Mouse (Mus musculus) bone marrow, adult 2 months (tissue): ENCODE measurements at regions not wholly inside any gene's neighbourhood (a gene's known extent, or its start where the extent isn't known, plus 50 kb on each side); places are given as distances from the start of the nearest gene placed in this dataset.

Experiments
- H3K27ac ChIP-seq: fragments of 200-500 bp; 2 replicates; pipeline ENCODE4 v1.5.1; 2012; ENCODE audit warnings: low read depth, mild to moderate bottlenecking, control low read depth, inconsistent platforms, low read length; ENCODE audit not compliant: control insufficient read depth, poor library complexity, insufficient read depth
- H3K4me1 ChIP-seq: fragments of 200-500 bp; 2 replicates; pipeline ENCODE4 v1.6.1; 2011; ENCODE audit warnings: low read length; ENCODE audit not compliant: control insufficient read depth, insufficient read depth
- H3K4me3 ChIP-seq: fragments of 200-500 bp; replicated peaks from 2 replicates; pipeline ENCODE3; 2011; ENCODE audit warnings: mild to moderate bottlenecking, low read depth, low read length, control low read depth; ENCODE audit not compliant: control insufficient read depth
- CTCF ChIP-seq: fragments of 200-500 bp; IDR thresholded peaks from 2 replicates; pipeline ENCODE4 v1.5.1; 2011; ENCODE audit warnings: low read length, control low read depth; ENCODE audit not compliant: control insufficient read depth, insufficient read depth
- POLR2A ChIP-seq: fragments of 200-500 bp; IDR thresholded peaks from 2 replicates; pipeline ENCODE4 v1.6.1; 2011; ENCODE audit warnings: low read depth, mild to moderate bottlenecking, control low read depth, low read length, borderline replicate concordance; ENCODE audit not compliant: control insufficient read depth
- WGBS: fragments of 180-500 bp; shearing (Covaris S2); methylation state at CpG from one replicate; pipeline ENCODE4 v1.1.7; 2018; 5-methylcytosine and 5-hydroxymethylcytosine counted together

DNA sequence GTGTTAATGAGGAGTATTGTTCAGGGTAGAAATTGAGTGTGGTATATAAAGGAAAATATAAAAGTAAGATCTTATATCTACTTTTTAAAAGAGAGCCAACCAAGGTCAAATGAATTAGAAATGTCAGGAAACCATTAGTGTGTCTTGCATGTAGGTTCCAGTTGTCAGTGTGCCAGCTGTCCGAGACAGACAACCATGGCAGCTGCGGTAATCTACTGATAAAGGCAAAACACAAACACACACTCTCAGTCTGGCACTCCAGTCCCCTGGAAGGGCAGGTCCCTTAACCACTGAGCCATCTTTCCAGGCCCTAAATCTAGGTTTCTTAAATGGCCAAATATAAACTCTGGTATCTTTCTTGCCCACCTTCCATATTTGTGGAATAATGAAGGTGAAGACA is 294.6 kb downstream of the Slc30a10 start:
- no peak overlapping the region for H3K4me3 ChIP-seq
- WGBS, result 71% methylated on average over 2 of the region's 2 CpGs
- TF ChIP-seq CTCF, result no peak
- no peak for TF ChIP-seq POLR2A
- no peaks in the 10 kb centered on the region for H3K4me1 ChIP-seq
- no peak overlapping the region for H3K27ac ChIP-seq

- Histone ChIP-seq H3K4me3 (no peak overlapping the region), H3K27ac (no peak overlapping the region), H3K4me1 (no peaks in the 10 kb centered on the region)
- no peak for TF ChIP-seq POLR2A
- no peak for TF ChIP-seq CTCF
- WGBS, result 71% methylated on average over 13 of the region's 13 CpGs
Observed at GRCm38 (mm10) chr1:185754486-185755290, 300.0 kb downstream of the Slc30a10 start.

DNA sequence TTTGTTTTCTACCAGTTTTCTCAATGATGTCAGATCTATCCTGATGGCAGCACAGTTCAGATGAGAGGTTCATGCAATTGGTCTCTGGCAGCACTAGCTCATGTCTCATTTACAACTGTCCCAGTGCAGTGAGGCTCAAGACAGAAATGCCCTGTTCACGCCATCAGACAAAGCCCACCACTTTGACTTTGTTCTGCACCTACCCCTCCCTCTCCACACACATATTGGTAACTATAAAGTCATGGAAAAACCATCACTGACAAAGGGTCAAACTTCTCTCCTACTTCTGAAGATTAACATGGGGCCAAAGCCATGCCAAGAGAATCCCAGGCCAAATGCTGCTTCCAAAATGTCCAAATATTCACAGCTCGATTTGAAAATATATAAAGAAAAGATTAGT is 302.7 kb downstream of the Slc30a10 start:
- TF ChIP-seq CTCF (no peak), POLR2A (no peak)

GRCm38 (mm10) chr1:185774202-185774601 is 319.6 kb downstream of the Slc30a10 start:
- 33% methylated on average over 3 of the region's 3 CpGs for WGBS
- Histone ChIP-seq H3K4me1 (no peaks in the 10 kb centered on the region), H3K4me3 (no peak overlapping the region), H3K27ac (no peak overlapping the region)
- TF ChIP-seq POLR2A (no peak), CTCF (no peak)

More for the DNA sequence above, 302.7 kb downstream of the Slc30a10 start:
- Histone ChIP-seq H3K4me1 (no peaks in the 10 kb centered on the region), H3K27ac (no peak overlapping the region), H3K4me3 (no peak overlapping the region)
- 51% methylated on average over 2 of the region's 2 CpGs for WGBS

DNA sequence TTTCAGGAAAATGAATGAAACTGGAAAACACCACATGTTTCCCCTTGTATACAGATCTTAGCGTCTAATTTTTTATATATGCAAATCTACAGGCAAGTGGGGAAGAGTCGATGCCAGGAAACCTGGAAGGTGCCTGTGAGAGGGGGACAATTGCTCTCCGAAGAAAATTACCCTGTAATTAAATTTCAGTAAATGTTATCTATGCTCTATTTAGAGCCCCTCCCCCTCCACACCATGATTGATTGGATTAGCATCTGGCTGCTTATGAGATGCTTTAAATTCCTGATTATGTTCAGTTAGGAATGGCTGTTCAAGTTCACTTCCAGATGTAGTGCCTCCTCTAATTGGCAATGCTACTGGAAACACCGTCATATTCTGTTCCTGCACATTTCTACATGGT is 325.0 kb downstream of the Slc30a10 start:
- Histone ChIP-seq H3K4me1 (no peaks in the 10 kb centered on the region), H3K4me3 (no peak overlapping the region), H3K27ac (no peak overlapping the region)
- WGBS, result 65% methylated on average over 4 of the region's 4 CpGs
- TF ChIP-seq POLR2A, result no peak
- TF ChIP-seq CTCF, result no peak

GRCm38 (mm10) chr1:185802156-185802555 is 315.0 kb downstream of the Lyplal1 start:
- 81% methylated on average over 3 of the region's 3 CpGs for WGBS
- Histone ChIP-seq H3K4me1 (no peaks in the 10 kb centered on the region), H3K27ac (no peak overlapping the region), H3K4me3 (no peak overlapping the region)
- no peak for TF ChIP-seq CTCF
- no peak for TF ChIP-seq POLR2A

- WGBS, result 78% methylated on average over 3 of the region's 3 CpGs
- H3K4me3 ChIP-seq, result no peak overlapping the region
- TF ChIP-seq POLR2A (no peak), CTCF (no peak)
- no peak overlapping the region for H3K27ac ChIP-seq
- H3K4me1 ChIP-seq, result no peaks in the 10 kb centered on the region
Observed at GRCm38 (mm10) chr1:185814901-185815300, 302.2 kb downstream of the Lyplal1 start.

- Histone ChIP-seq H3K27ac (no peak overlapping the region), H3K4me3 (no peak overlapping the region), H3K4me1 (no peaks in the 10 kb centered on the region)
- WGBS, result 42% methylated on average over 5 of the region's 5 CpGs
- no peak for TF ChIP-seq POLR2A
- no peak for TF ChIP-seq CTCF
Observed at GRCm38 (mm10) chr1:185819044-185819443, 298.1 kb downstream of the Lyplal1 start.
